Mouse (Mus musculus) C2C12 (cell line): ENCODE results near the gene Zpbp. TPM values are rescaled to one million over a fixed set of nuclear protein-coding genes. Genes with fewer than 3 reads are reported as not detected.

ENCODE experiments used
- H3K27me3 ChIP-seq: one replicate; pipeline ENCODE4 v1.6.1; 2011; ENCODE audit not compliant: control insufficient read depth, insufficient read depth, insufficient read length
- H3K36me3 ChIP-seq: one replicate; pipeline ENCODE4 v1.6.1; 2011; ENCODE audit not compliant: control insufficient read depth, insufficient read depth
- H3K4me3 ChIP-seq: one replicate; pipeline ENCODE4 v1.5.1; 2011; ENCODE audit warnings: mild to moderate bottlenecking, control low read depth; ENCODE audit not compliant: poor library complexity, insufficient read depth, severe bottlenecking
- H3K79me2 ChIP-seq: one replicate; pipeline ENCODE4 v1.6.1; 2011; ENCODE audit not compliant: control insufficient read depth, insufficient read depth
- H3K79me3 ChIP-seq: one replicate; pipeline ENCODE4 v1.6.1; 2011; ENCODE audit warnings: low read depth, control low read depth
- H3ac ChIP-seq: one replicate; pipeline ENCODE3; 2011; ENCODE audit warnings: low read depth; ENCODE audit not compliant: control insufficient read depth, insufficient read length
- CEBPB ChIP-seq: IDR thresholded peaks from one replicate; pipeline ENCODE4 v1.6.1; 2011; ENCODE audit warnings: low read depth, mild to moderate bottlenecking, control low read depth, moderate library complexity
- CTCF ChIP-seq: IDR thresholded peaks from one replicate; pipeline ENCODE4 v1.5.1; 2011; ENCODE audit not compliant: control insufficient read depth, insufficient read depth, insufficient read length
- FOSL1 ChIP-seq: IDR thresholded peaks from one replicate; pipeline ENCODE4 v1.8.0; 2011; ENCODE audit warnings: mild to moderate bottlenecking, low read length; ENCODE audit not compliant: poor library complexity, insufficient read depth, severe bottlenecking
- MAX ChIP-seq: IDR thresholded peaks from one replicate; pipeline ENCODE4 v1.6.1; 2011; ENCODE audit warnings: mild to moderate bottlenecking, control low read depth
- MYOD1 ChIP-seq: IDR thresholded peaks from one replicate; pipeline ENCODE4 v1.6.1; 2011; ENCODE audit warnings: low read depth; ENCODE audit not compliant: control insufficient read depth, insufficient read length
- MYOG ChIP-seq: IDR thresholded peaks from one replicate; pipeline ENCODE4 v1.6.1; 2011; ENCODE audit not compliant: control insufficient read depth, insufficient read length; ENCODE audit errors: extremely low read depth
- USF1 ChIP-seq: IDR thresholded peaks from one replicate; pipeline ENCODE4 v1.6.1; 2011; ENCODE audit warnings: low read depth, mild to moderate bottlenecking, control low read depth, moderate library complexity
- polyA plus RNA-seq: library from polyadenylated mRNA; unstranded; fragments of >200 nt; fragmentation: generic; extraction: Trizol; gene quantifications from one replicate; pipeline ENCODE4 v1.2.1, GENCODE M21; 2012; ENCODE audit warnings: missing spikeins

Gene Zpbp
- polyA plus RNA-seq, 1 experiment: not detected

DNA sequence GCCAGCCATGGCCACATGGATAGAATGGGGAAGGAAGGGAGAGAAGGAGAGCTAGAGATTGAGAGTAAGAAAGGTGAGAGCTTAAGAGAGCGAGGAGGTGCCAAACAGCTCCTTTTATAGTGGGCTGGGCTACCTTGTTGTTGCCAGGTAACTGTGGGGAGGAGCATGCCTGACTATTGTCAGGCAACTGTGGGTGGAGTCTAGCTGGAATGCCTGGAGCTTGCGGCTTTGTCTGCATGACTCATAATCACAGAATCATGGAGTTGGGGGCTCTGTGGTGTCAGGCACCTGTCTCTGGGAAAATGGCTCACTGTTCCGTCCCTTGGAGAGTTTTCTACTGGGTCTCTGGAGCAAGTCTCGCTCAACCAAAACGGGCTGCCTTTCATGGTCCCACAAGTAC is 29.8 kb upstream of the Zpbp start:
- no peak for TF ChIP-seq CEBPB
- no peak for TF ChIP-seq MYOG
- TF ChIP-seq FOSL1: no peak
- no peak for TF ChIP-seq MYOD1
- TF ChIP-seq CTCF: no peak
- H3K36me3 ChIP-seq: no peaks in the 10 kb centered on the region

DNA sequence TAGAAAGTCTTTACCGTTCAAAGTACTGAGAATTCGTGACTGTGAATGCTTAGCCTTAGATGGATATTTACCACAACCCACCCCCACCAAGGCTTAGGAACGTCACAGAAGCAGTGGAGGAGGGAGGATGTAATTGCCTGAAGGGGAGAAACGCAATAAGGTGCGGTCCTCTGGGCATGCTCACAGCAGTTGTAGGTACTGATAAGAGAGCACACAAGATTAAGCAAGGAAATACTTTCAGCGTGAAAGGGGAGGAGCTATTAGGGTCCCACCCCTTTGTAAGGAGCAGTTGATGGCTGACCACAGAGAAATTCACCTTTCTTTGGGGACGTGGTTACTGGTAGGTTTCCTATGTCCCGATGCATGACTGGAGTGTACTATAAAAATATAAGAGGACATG is 22.2 kb upstream of the Zpbp start:
- Histone ChIP-seq H3K79me3 (no peaks in the 10 kb centered on the region), H3K79me2 (no peaks in the 10 kb centered on the region), H3ac (no peak overlapping the region), H3K36me3 (no peaks in the 10 kb centered on the region), H3K27me3 (no peaks in the 10 kb centered on the region), H3K4me3 (no peak overlapping the region)
- no peak for TF ChIP-seq USF1
- TF ChIP-seq MYOG: no peak
- no peak for TF ChIP-seq MAX
- no peak for TF ChIP-seq CEBPB
- TF ChIP-seq CTCF: no peak
- TF ChIP-seq FOSL1: no peak
- no peak for TF ChIP-seq MYOD1

More for the DNA sequence above, 29.8 kb upstream of the Zpbp start:
- Histone ChIP-seq H3K79me2 (no peaks in the 10 kb centered on the region), H3ac (no peak overlapping the region), H3K4me3 (no peak overlapping the region), H3K79me3 (no peaks in the 10 kb centered on the region), H3K27me3 (no peaks in the 10 kb centered on the region)

DNA sequence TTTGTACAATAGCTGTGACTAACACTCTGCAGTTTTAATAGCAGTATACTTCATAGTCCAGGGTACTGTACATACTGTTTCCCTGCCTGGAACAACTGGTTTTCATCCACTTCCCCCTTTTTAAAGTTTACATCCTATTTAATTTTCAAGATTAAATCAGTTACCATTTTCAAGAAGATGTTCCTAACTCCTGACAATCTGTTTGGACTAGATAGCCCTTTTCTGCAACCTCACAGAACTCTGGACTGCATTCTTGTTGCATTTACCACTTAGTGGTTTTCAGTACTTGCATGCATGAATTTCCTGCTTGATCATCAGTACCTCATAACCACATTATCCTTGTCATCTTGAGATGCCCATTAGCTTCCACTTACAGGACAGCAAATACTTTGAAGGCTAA is 6.7 kb upstream of the Zpbp start:
- Histone ChIP-seq H3K79me3 (no peaks in the 10 kb centered on the region), H3K79me2 (no peaks in the 10 kb centered on the region), H3K4me3 (no peak overlapping the region), H3K27me3 (no peaks in the 10 kb centered on the region), H3ac (no peak overlapping the region), H3K36me3 (no peaks in the 10 kb centered on the region)
- TF ChIP-seq USF1 (no peak), MYOG (no peak), FOSL1 (no peak), CEBPB (no peak), CTCF (no peak), MAX (no peak), MYOD1 (no peak)

DNA sequence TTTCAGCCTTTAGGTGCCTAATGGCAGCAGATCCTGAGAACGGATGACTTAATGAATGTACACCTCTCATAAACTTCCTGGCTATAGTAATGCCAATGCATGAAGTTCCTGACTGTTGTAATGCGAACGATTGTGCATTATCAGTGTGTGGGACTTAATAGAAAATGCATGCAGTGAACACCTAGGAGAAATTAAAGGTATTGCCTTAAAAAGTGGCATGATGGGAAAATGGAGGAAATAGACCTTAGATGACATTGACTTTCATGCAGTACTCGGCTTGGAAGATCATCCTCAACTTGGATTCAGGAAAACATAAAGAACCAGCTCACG is 318 bp upstream of the Zpbp start:
- H3K36me3 ChIP-seq: no peaks in the 10 kb centered on the region
- no peaks in the 10 kb centered on the region for H3K79me3 ChIP-seq
- H3K79me2 ChIP-seq: no peaks in the 10 kb centered on the region
- no peak overlapping the region for H3K4me3 ChIP-seq
- no peak for TF ChIP-seq CEBPB
- no peak for TF ChIP-seq MAX
- no peak for TF ChIP-seq MYOG
- TF ChIP-seq CTCF: no peak
- TF ChIP-seq USF1: no peak
- TF ChIP-seq MYOD1: no peak
- TF ChIP-seq FOSL1: no peak
- no peaks in the 10 kb centered on the region for H3K27me3 ChIP-seq
- no peak overlapping the region for H3ac ChIP-seq

GRCm38 (mm10) chr11:11455037-11455436 is 7.2 kb downstream of the Zpbp start:
- TF ChIP-seq MAX: no peak
- no peak for TF ChIP-seq USF1
- TF ChIP-seq MYOD1: no peak
- Histone ChIP-seq H3K36me3 (no peaks in the 10 kb centered on the region), H3K79me2 (no peaks in the 10 kb centered on the region), H3K27me3 (no peaks in the 10 kb centered on the region), H3ac (no peak overlapping the region), H3K4me3 (no peak overlapping the region), H3K79me3 (no peaks in the 10 kb centered on the region)

DNA sequence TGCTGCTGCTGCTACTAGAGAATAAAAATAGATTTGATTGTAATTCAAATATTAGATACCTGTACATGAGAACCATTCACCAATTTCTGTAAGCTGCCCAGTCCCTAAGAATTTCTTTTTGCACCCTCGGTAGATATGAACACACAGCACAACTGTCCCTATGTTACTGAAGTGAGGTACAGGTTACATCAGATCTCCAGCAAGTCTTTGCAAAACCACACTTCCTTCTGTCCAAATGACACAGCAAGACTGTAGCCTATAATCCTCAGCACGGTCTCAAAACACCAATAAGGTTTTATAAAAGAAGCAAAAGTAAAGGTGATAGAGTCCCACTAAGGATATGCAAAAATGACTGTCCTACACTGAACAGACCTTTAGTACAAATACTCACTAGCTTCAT is 44.9 kb downstream of the Zpbp start:
- Histone ChIP-seq H3K79me2 (no peaks in the 10 kb centered on the region), H3K27me3 (no peaks in the 10 kb centered on the region), H3K36me3 (no peaks in the 10 kb centered on the region), H3K79me3 (no peaks in the 10 kb centered on the region), H3K4me3 (no peak overlapping the region), H3ac (no peak overlapping the region)
- TF ChIP-seq CTCF (no peak), FOSL1 (no peak), USF1 (no peak), MYOD1 (no peak), MYOG (no peak), CEBPB (no peak), MAX (no peak)
